Mouse (Mus musculus) liver, postnatal 0 days (tissue): ENCODE results near the gene Prkacb. TPM values are rescaled to one million over a fixed set of nuclear protein-coding genes. Genes with fewer than 3 reads are reported as not detected.

Experiments used
- ATAC-seq: fragments of 200-750 bp; cut with Nextera tagmentation; 2 replicates; pipeline ENCODE4 v1.8.0; 2017; ENCODE audit warnings: mild to moderate bottlenecking, moderate library complexity
- DNase-seq: peaks from one replicate; pipeline ENCODE4 v3.0.0-alpha.2; 2016
- H3K27ac ChIP-seq: fragments of 300-500 bp; sonication (generic); 2 replicates; pipeline ENCODE4 v1.5.1; 2014; ENCODE audit warnings: antibody characterized with exemption, moderate library complexity, mild to moderate bottlenecking, low read depth
- H3K27me3 ChIP-seq: fragments of 300-500 bp; sonication (generic); 2 replicates; pipeline ENCODE4 v1.6.1; 2014; ENCODE audit warnings: low read length, control low read depth, mixed read lengths; ENCODE audit not compliant: insufficient read depth
- H3K36me3 ChIP-seq: fragments of 300-500 bp; sonication (generic); replicated peaks from 2 replicates; pipeline ENCODE4 v1.6.1; 2014; ENCODE audit warnings: mild to moderate bottlenecking, control low read depth, low read length, moderate library complexity, mixed read lengths; ENCODE audit not compliant: insufficient read depth
- H3K4me1 ChIP-seq: fragments of 300-500 bp; sonication (generic); 2 replicates; pipeline ENCODE4 v1.6.1; 2014; ENCODE audit warnings: antibody characterized with exemption, mild to moderate bottlenecking, control low read depth; ENCODE audit not compliant: insufficient read depth
- H3K4me2 ChIP-seq: fragments of 300-500 bp; sonication (generic); 2 replicates; pipeline ENCODE4 v1.6.1; 2014; ENCODE audit warnings: low read depth, mild to moderate bottlenecking, low read length, moderate library complexity, mixed read lengths
- H3K4me3 ChIP-seq: fragments of 300-500 bp; sonication (generic); 2 replicates; pipeline ENCODE4 v1.5.1; 2014; ENCODE audit warnings: low read depth, low read length
- H3K9ac ChIP-seq: fragments of 300-500 bp; sonication (generic); replicated peaks from 2 replicates; pipeline ENCODE4 v1.6.1; 2014; ENCODE audit warnings: mild to moderate bottlenecking, moderate library complexity
- H3K9me3 ChIP-seq: fragments of 300-500 bp; sonication (generic); 2 replicates; pipeline ENCODE4 v1.6.1; 2016; ENCODE audit warnings: mild to moderate bottlenecking, control low read depth, low read length, mixed read lengths
- CTCF ChIP-seq: sonication (generic); IDR thresholded peaks from 2 replicates; pipeline ENCODE4 v1.5.1; 2016; ENCODE audit warnings: antibody characterized with exemption, low read depth
- EP300 ChIP-seq: IDR thresholded peaks from 2 replicates; pipeline ENCODE4 v1.6.1; 2016; ENCODE audit warnings: antibody characterized with exemption, low read depth, mild to moderate bottlenecking
- WGBS: fragments of 180-500 bp; shearing (Covaris S2); extraction: QIAGEN DNeasy Blood & Tissue Kit; methylation state at CpG from one replicate; pipeline ENCODE4 v1.1.7; 2014; ENCODE audit not compliant: insufficient replicate concordance; 5-methylcytosine and 5-hydroxymethylcytosine counted together
- polyA plus RNA-seq: library from polyadenylated mRNA; unstranded; fragments of >200 nt; fragmentation: Nextera tagmentation; extraction: Ambion mirVana; gene quantifications from 2 replicates; pipeline ENCODE4 v1.2.1, GENCODE M21; 2015

Prkacb gene
- polyA plus RNA-seq, 1 experiment from 2014 or later, result 15.4 TPM

GRCm38 (mm10) chr3:146723037-146723436, 89.8 kb downstream of the Prkacb start:
- Histone ChIP-seq H3K4me3 (no peak overlapping the region), H3K27me3 (no peaks in the 10 kb centered on the region), H3K9ac (no peak overlapping the region), H3K4me1 (no peaks in the 10 kb centered on the region), H3K36me3 (peaks cover 14% of the 10 kb centered on the region; the same call in 1 of the 2 replicates), H3K9me3 (no peaks in the 10 kb centered on the region), H3K27ac (no peak overlapping the region), H3K4me2 (no peak overlapping the region)
- TF ChIP-seq EP300, result no peak
- no peak for TF ChIP-seq CTCF
- WGBS, result 67% methylated on average over 3 of the region's 3 CpGs
- no peak for DNase-seq
- ATAC-seq, result no peak

- WGBS, result 56% methylated on average over 4 of the region's 4 CpGs
Measured at GRCm38 (mm10) chr3:146719696-146720095, 93.1 kb downstream of the Prkacb start.

GRCm38 (mm10) chr3:146718251-146718650, 94.5 kb downstream of the Prkacb start:
- DNase-seq (no peak), ATAC-seq (no peak)
- H3K27me3 ChIP-seq, result no peaks in the 10 kb centered on the region
- no peaks in the 10 kb centered on the region for H3K9me3 ChIP-seq
- 77% methylated on average over 5 of the region's 5 CpGs for WGBS
- no peak overlapping the region for H3K4me3 ChIP-seq
- H3K36me3 ChIP-seq, result no peaks in the 10 kb centered on the region
- TF ChIP-seq EP300, result no peak
- TF ChIP-seq CTCF, result no peak
- no peaks in the 10 kb centered on the region for H3K4me1 ChIP-seq
- H3K27ac ChIP-seq, result no peak overlapping the region
- H3K4me2 ChIP-seq, result no peak overlapping the region
- no peak overlapping the region for H3K9ac ChIP-seq

More at GRCm38 (mm10) chr3:146719696-146720095, 93.1 kb downstream of the Prkacb start:
- no peak for TF ChIP-seq EP300
- no peak for TF ChIP-seq CTCF
- Histone ChIP-seq H3K4me1 (no peaks in the 10 kb centered on the region), H3K27ac (no peak overlapping the region), H3K36me3 (no peaks in the 10 kb centered on the region), H3K9me3 (no peaks in the 10 kb centered on the region), H3K4me3 (no peak overlapping the region), H3K27me3 (no peaks in the 10 kb centered on the region), H3K4me2 (no peak overlapping the region), H3K9ac (no peak overlapping the region)
- ATAC-seq (no peak), DNase-seq (no peak)

GRCm38 (mm10) chr3:146712305-146712704, 100.5 kb downstream of the Prkacb start:
- H3K4me2 ChIP-seq, result no peak overlapping the region
- TF ChIP-seq EP300, result no peak
- TF ChIP-seq CTCF, result no peak
- DNase-seq, result no peak

GRCm38 (mm10) chr3:146711559-146711958, 101.2 kb downstream of the Prkacb start:
- no peak for ATAC-seq
- DNase-seq, result no peak
- H3K27me3 ChIP-seq, result no peaks in the 10 kb centered on the region
- no peak for TF ChIP-seq EP300
- no peak for TF ChIP-seq CTCF
- no peaks in the 10 kb centered on the region for H3K36me3 ChIP-seq
- 0 out of 2 replicates have a peak, but pooled peaks cover 4% of the 10 kb centered on the region for H3K4me1 ChIP-seq
- no peak overlapping the region for H3K4me2 ChIP-seq
- H3K27ac ChIP-seq, result no peak overlapping the region
- H3K9me3 ChIP-seq, result no peaks in the 10 kb centered on the region
- H3K9ac ChIP-seq, result no peak overlapping the region
- H3K4me3 ChIP-seq, result no peak overlapping the region
- 40% methylated on average over 6 of the region's 6 CpGs for WGBS

More at GRCm38 (mm10) chr3:146712305-146712704, 100.5 kb downstream of the Prkacb start:
- Histone ChIP-seq H3K9me3 (no peaks in the 10 kb centered on the region), H3K27ac (no peak overlapping the region), H3K27me3 (no peaks in the 10 kb centered on the region), H3K4me1 (0 out of 2 replicates have a peak, but pooled peaks cover 4% of the 10 kb centered on the region), H3K4me3 (no peak overlapping the region), H3K36me3 (no peaks in the 10 kb centered on the region), H3K9ac (no peak overlapping the region)
- ATAC-seq, result no peak
- 71% methylated on average over 7 of the region's 7 CpGs for WGBS

GRCm38 (mm10) chr3:146711084-146711483, 101.7 kb downstream of the Prkacb start:
- no peak for DNase-seq
- 82% methylated on average over 7 of the region's 7 CpGs for WGBS
- Histone ChIP-seq H3K4me3 (no peak overlapping the region), H3K4me1 (0 out of 2 replicates have a peak, but pooled peaks cover 4% of the 10 kb centered on the region), H3K9me3 (no peaks in the 10 kb centered on the region), H3K4me2 (no peak overlapping the region), H3K27ac (no peak overlapping the region), H3K27me3 (no peaks in the 10 kb centered on the region), H3K36me3 (no peaks in the 10 kb centered on the region), H3K9ac (no peak overlapping the region)
- ATAC-seq, result no peak
- TF ChIP-seq CTCF, result no peak
- TF ChIP-seq EP300, result no peak
